Mouse (Mus musculus): ENCODE data around the gene Bik.

The Bik gene

GRCm38 (mm10) chr15:83583419-83584156 lies 56.9 kb downstream of the Bik start:
- DNase-seq (ENCODE audit: low spot score in 2 of 2) = no peak

- DNase-seq (ENCODE audit: low spot score in 2 of 2) = no peak
These were observed 58.1 kb downstream of the Bik start for GRCm38 (mm10) chr15:83584741-83585220.

GRCm38 (mm10) chr15:83590841-83591240 lies 64.2 kb downstream of the Bik start:
- no peak for DNase-seq (ENCODE audit: low spot score in 2 of 2)

GRCm38 (mm10) chr15:83591758-83592157 lies 65.1 kb downstream of the Bik start:
- no peak for DNase-seq (ENCODE audit: low spot score in 2 of 2)

GRCm38 (mm10) chr15:83592260-83593188 lies 65.9 kb downstream of the Bik start:
- no peak for DNase-seq (ENCODE audit: low spot score in 2 of 2)

- DNase-seq (ENCODE audit: low spot score in 2 of 2) = no peak
These were observed 66.5 kb downstream of the Bik start for GRCm38 (mm10) chr15:83593189-83593585.

- no peak for DNase-seq (ENCODE audit: low spot score in 2 of 2)
These were observed 67.2 kb downstream of the Bik start for GRCm38 (mm10) chr15:83593702-83594512.
